Mouse (Mus musculus) lung, embryonic 14.5 days (tissue): ENCODE measurements at regions not wholly inside any gene's neighbourhood (a gene's known extent, or its start where the extent isn't known, plus 50 kb on each side); places are given as distances from the start of the nearest gene placed in this dataset.

Experiments
- ATAC-seq: fragments of 200-750 bp; cut with Nextera tagmentation; 2 replicates; pipeline ENCODE4 v1.8.0; 2017; ENCODE audit warnings: mild to moderate bottlenecking, moderate TSS enrichment, moderate library complexity; ENCODE audit not compliant: insufficient read depth
- DNase-seq: peaks from one replicate; pipeline ENCODE4 v3.0.0-alpha.2; 2015
- H3K27ac ChIP-seq: fragments of 300-500 bp; sonication (generic); 2 replicates; pipeline ENCODE4 v1.5.1; 2014; ENCODE audit warnings: low read depth, mild to moderate bottlenecking, moderate library complexity
- H3K27me3 ChIP-seq: fragments of 300-500 bp; sonication (generic); 2 replicates; pipeline ENCODE4 v1.6.1; 2014; ENCODE audit warnings: low read length, control low read depth; ENCODE audit not compliant: insufficient read depth
- H3K36me3 ChIP-seq: fragments of 300-500 bp; sonication (generic); 2 replicates; pipeline ENCODE4 v1.6.1; 2014; ENCODE audit warnings: control low read depth; ENCODE audit not compliant: insufficient read depth
- H3K4me1 ChIP-seq: fragments of 300-500 bp; sonication (generic); 2 replicates; pipeline ENCODE4 v1.6.1; 2014; ENCODE audit warnings: antibody characterized with exemption, control low read depth; ENCODE audit not compliant: insufficient read depth
- H3K4me2 ChIP-seq: fragments of 300-500 bp; sonication (generic); 2 replicates; pipeline ENCODE4 v1.6.1; 2014; ENCODE audit warnings: mild to moderate bottlenecking
- H3K4me3 ChIP-seq: fragments of 300-500 bp; sonication (generic); 2 replicates; pipeline ENCODE4 v1.5.1; 2014; ENCODE audit warnings: low read depth, low read length
- H3K9ac ChIP-seq: fragments of 300-500 bp; sonication (generic); 2 replicates; pipeline ENCODE4 v1.6.1; 2014
- H3K9me3 ChIP-seq: fragments of 300-500 bp; sonication (generic); 2 replicates; pipeline ENCODE4 v1.6.1; 2016; ENCODE audit warnings: low read depth, low read length, control low read depth
- CTCF ChIP-seq: IDR thresholded peaks from 2 replicates; pipeline ENCODE4 v1.5.1; 2016; ENCODE audit warnings: antibody characterized with exemption, low read depth
- WGBS: fragments of 180-500 bp; shearing (Covaris S2); extraction: QIAGEN DNeasy Blood & Tissue Kit; methylation state at CpG from one replicate; pipeline ENCODE4 v1.1.7; 2014; 5-methylcytosine and 5-hydroxymethylcytosine counted together

GRCm38 (mm10) chr15:9898211-9898610 is 149.5 kb upstream of the Spef2 start:
- no peak overlapping the region for H3K4me3 ChIP-seq
- no peak for TF ChIP-seq CTCF
- H3K9ac ChIP-seq: no peak overlapping the region
- DNase-seq (peak; percentile 28), ATAC-seq (no peak)
- no peaks in the 10 kb centered on the region for H3K9me3 ChIP-seq
- H3K27me3 ChIP-seq: no peaks in the 10 kb centered on the region
- WGBS: 57% methylated on average over 2 of the region's 2 CpGs
- no peak overlapping the region for H3K27ac ChIP-seq
- H3K36me3 ChIP-seq: no peaks in the 10 kb centered on the region
- H3K4me1 ChIP-seq: no peaks in the 10 kb centered on the region
- no peak overlapping the region for H3K4me2 ChIP-seq

GRCm38 (mm10) chr15:9893146-9893545 is 144.5 kb upstream of the Spef2 start:
- H3K9ac ChIP-seq: no peak overlapping the region
- H3K27me3 ChIP-seq: no peaks in the 10 kb centered on the region
- ATAC-seq (no peak), DNase-seq (no peak)
- no peaks in the 10 kb centered on the region for H3K4me1 ChIP-seq
- no peak overlapping the region for H3K4me2 ChIP-seq
- WGBS: 83% methylated on average over 3 of the region's 3 CpGs
- H3K4me3 ChIP-seq: no peak overlapping the region
- H3K9me3 ChIP-seq: no peaks in the 10 kb centered on the region
- H3K27ac ChIP-seq: no peak overlapping the region
- H3K36me3 ChIP-seq: no peaks in the 10 kb centered on the region
- TF ChIP-seq CTCF: no peak

GRCm38 (mm10) chr15:9892208-9892607 is 143.5 kb upstream of the Spef2 start:
- ATAC-seq (no peak), DNase-seq (no peak)
- TF ChIP-seq CTCF: no peak
- H3K9me3 ChIP-seq: no peaks in the 10 kb centered on the region
- no peak overlapping the region for H3K4me3 ChIP-seq
- H3K4me1 ChIP-seq: no peaks in the 10 kb centered on the region
- H3K36me3 ChIP-seq: no peaks in the 10 kb centered on the region
- no peak overlapping the region for H3K4me2 ChIP-seq
- H3K27me3 ChIP-seq: no peaks in the 10 kb centered on the region
- H3K27ac ChIP-seq: no peak overlapping the region
- H3K9ac ChIP-seq: no peak overlapping the region
- 90% methylated on average over 4 of the region's 4 CpGs for WGBS

- Histone ChIP-seq H3K4me1 (no peaks in the 10 kb centered on the region), H3K4me3 (no peak overlapping the region), H3K9me3 (no peaks in the 10 kb centered on the region), H3K27ac (no peak overlapping the region), H3K9ac (no peak overlapping the region), H3K27me3 (no peaks in the 10 kb centered on the region), H3K36me3 (no peaks in the 10 kb centered on the region), H3K4me2 (no peak overlapping the region)
- WGBS: 56% methylated on average over 5 of the region's 5 CpGs
- DNase-seq (no peak), ATAC-seq (no peak)
- no peak for TF ChIP-seq CTCF
These were observed 142.8 kb upstream of the Spef2 start for GRCm38 (mm10) chr15:9891446-9891845.

GRCm38 (mm10) chr15:9875776-9876175 is 127.1 kb upstream of the Spef2 start:
- DNase-seq: no peak
- Histone ChIP-seq H3K4me1 (no peaks in the 10 kb centered on the region), H3K4me3 (no peak overlapping the region)

GRCm38 (mm10) chr15:9870126-9870525 is 121.5 kb upstream of the Spef2 start:
- Histone ChIP-seq H3K9me3 (no peaks in the 10 kb centered on the region), H3K27me3 (no peaks in the 10 kb centered on the region), H3K9ac (no peak overlapping the region), H3K27ac (no peak overlapping the region), H3K4me1 (no peaks in the 10 kb centered on the region), H3K36me3 (no peaks in the 10 kb centered on the region), H3K4me2 (no peak overlapping the region), H3K4me3 (no peak overlapping the region)
- 59% methylated on average over 3 of the region's 3 CpGs for WGBS
- no peak for TF ChIP-seq CTCF
- no peak for ATAC-seq
- no peak for DNase-seq

More at GRCm38 (mm10) chr15:9875776-9876175, 127.1 kb upstream of the Spef2 start:
- Histone ChIP-seq H3K36me3 (no peaks in the 10 kb centered on the region), H3K9me3 (no peaks in the 10 kb centered on the region), H3K9ac (no peak overlapping the region), H3K4me2 (no peak overlapping the region), H3K27ac (no peak overlapping the region), H3K27me3 (no peaks in the 10 kb centered on the region)
- TF ChIP-seq CTCF: no peak
- ATAC-seq: no peak

- Histone ChIP-seq H3K4me1 (no peaks in the 10 kb centered on the region), H3K27me3 (no peaks in the 10 kb centered on the region), H3K9ac (no peak overlapping the region), H3K27ac (no peak overlapping the region), H3K36me3 (no peaks in the 10 kb centered on the region), H3K4me2 (no peak overlapping the region), H3K4me3 (no peak overlapping the region), H3K9me3 (no peaks in the 10 kb centered on the region)
- 76% methylated on average over 1 of the region's 1 CpGs for WGBS
- no peak for TF ChIP-seq CTCF
- DNase-seq (no peak), ATAC-seq (no peak)
These were observed 116.1 kb upstream of the Spef2 start for GRCm38 (mm10) chr15:9864778-9865177.

GRCm38 (mm10) chr15:9861825-9862224 is 113.2 kb upstream of the Spef2 start:
- no peaks in the 10 kb centered on the region for H3K4me1 ChIP-seq
- ATAC-seq (no peak), DNase-seq (peak; percentile 1)
- TF ChIP-seq CTCF: no peak
- H3K27ac ChIP-seq: no peak overlapping the region
- H3K9ac ChIP-seq: no peak overlapping the region
- no peak overlapping the region for H3K4me3 ChIP-seq
- no peaks in the 10 kb centered on the region for H3K9me3 ChIP-seq
- no peaks in the 10 kb centered on the region for H3K36me3 ChIP-seq
- 35% methylated on average over 3 of the region's 3 CpGs for WGBS
- no peaks in the 10 kb centered on the region for H3K27me3 ChIP-seq
- H3K4me2 ChIP-seq: no peak overlapping the region
